Mouse (Mus musculus) intestine, embryonic 16.5 days (tissue): ENCODE results near the gene Tenm3. TPM values are rescaled to one million over a fixed set of nuclear protein-coding genes. Genes with fewer than 3 reads are reported as not detected.

Experiments used
- ATAC-seq: fragments of 200-750 bp; cut with Nextera tagmentation; 2 replicates; pipeline ENCODE4 v1.8.0; 2017; ENCODE audit warnings: moderate TSS enrichment, moderate library complexity
- H3K27ac ChIP-seq: fragments of 300-500 bp; sonication (generic); 2 replicates; pipeline ENCODE4 v1.5.1; 2014; ENCODE audit warnings: mild to moderate bottlenecking, low read length
- H3K27me3 ChIP-seq: fragments of 300-500 bp; sonication (generic); replicated peaks from 2 replicates; pipeline ENCODE4 v1.6.1; 2014; ENCODE audit warnings: low read length, control low read depth, mixed read lengths; ENCODE audit not compliant: control insufficient read depth, insufficient read depth
- H3K36me3 ChIP-seq: fragments of 300-500 bp; sonication (generic); 2 replicates; pipeline ENCODE4 v1.6.1; 2014; ENCODE audit warnings: low read length, control low read depth; ENCODE audit not compliant: control insufficient read depth, insufficient read depth
- H3K4me1 ChIP-seq: fragments of 300-500 bp; sonication (generic); 2 replicates; pipeline ENCODE4 v1.6.1; 2014; ENCODE audit warnings: low read length, control low read depth, mixed read lengths; ENCODE audit not compliant: control insufficient read depth, insufficient read depth
- H3K4me2 ChIP-seq: fragments of 300-500 bp; sonication (generic); 2 replicates; pipeline ENCODE4 v1.6.1; 2014; ENCODE audit warnings: low read depth, low read length, control low read depth
- H3K4me3 ChIP-seq: fragments of 300-500 bp; sonication (generic); 2 replicates; pipeline ENCODE4 v1.5.1; 2014; ENCODE audit warnings: mild to moderate bottlenecking, low read length
- H3K9ac ChIP-seq: fragments of 300-500 bp; sonication (generic); 2 replicates; pipeline ENCODE4 v1.6.1; 2014; ENCODE audit warnings: low read depth, low read length
- H3K9me3 ChIP-seq: fragments of 300-500 bp; sonication (generic); 2 replicates; pipeline ENCODE4 v1.6.1; 2016; ENCODE audit warnings: low read length, control low read depth; ENCODE audit not compliant: control insufficient read depth
- WGBS: fragments of 180-500 bp; shearing (Covaris S2); extraction: QIAGEN DNeasy Blood & Tissue Kit; methylation state at CpG from one replicate; pipeline ENCODE4 v1.1.7; 2014; 5-methylcytosine and 5-hydroxymethylcytosine counted together
- polyA plus RNA-seq: library from polyadenylated mRNA; unstranded; fragments of >200 nt; fragmentation: Nextera tagmentation; extraction: Ambion mirVana; gene quantifications from 2 replicates; pipeline ENCODE4 v1.2.1, GENCODE M21; 2015

Tenm3 gene
- polyA plus RNA-seq, 1 experiment from 2014 or later: 11.3 TPM

GRCm38 (mm10) chr8:48740147-48740881 is 103.4 kb downstream of the Tenm3 start:
- H3K9me3 ChIP-seq: no peaks in the 10 kb centered on the region
- no peak overlapping the region for H3K9ac ChIP-seq
- no peaks in the 10 kb centered on the region for H3K27me3 ChIP-seq
- peak overlapping the region; percentile 21 for H3K4me3 ChIP-seq
- H3K27ac ChIP-seq: no peak overlapping the region
- no peaks in the 10 kb centered on the region for H3K36me3 ChIP-seq
- ATAC-seq: no peak
- WGBS: 50% methylated on average over 23 of the region's 23 CpGs
- H3K4me1 ChIP-seq: peaks cover 7% of the 10 kb centered on the region
- peak overlapping the region; percentile 51 for H3K4me2 ChIP-seq

- no peak overlapping the region for H3K9ac ChIP-seq
- no peaks in the 10 kb centered on the region for H3K4me1 ChIP-seq
- WGBS: 70% methylated on average over 10 of the region's 10 CpGs
- H3K4me2 ChIP-seq: no peak overlapping the region
- no peak for ATAC-seq
- H3K4me3 ChIP-seq: no peak overlapping the region
- H3K27me3 ChIP-seq: no peaks in the 10 kb centered on the region
- no peak overlapping the region for H3K27ac ChIP-seq
- H3K36me3 ChIP-seq: no peaks in the 10 kb centered on the region
- H3K9me3 ChIP-seq: no peaks in the 10 kb centered on the region
Observed at GRCm38 (mm10) chr8:48733731-48734130, 110.0 kb downstream of the Tenm3 start.

GRCm38 (mm10) chr8:48733057-48733456 is 110.7 kb downstream of the Tenm3 start:
- no peak overlapping the region for H3K27ac ChIP-seq
- no peaks in the 10 kb centered on the region for H3K9me3 ChIP-seq
- no peaks in the 10 kb centered on the region for H3K4me1 ChIP-seq
- ATAC-seq: peak; percentile 44; the same call in 1 of the 2 replicates
- WGBS: 50% methylated on average over 4 of the region's 4 CpGs
- H3K36me3 ChIP-seq: no peaks in the 10 kb centered on the region
- no peak overlapping the region for H3K4me2 ChIP-seq
- no peaks in the 10 kb centered on the region for H3K27me3 ChIP-seq
- no peak overlapping the region for H3K4me3 ChIP-seq
- H3K9ac ChIP-seq: no peak overlapping the region

- no peaks in the 10 kb centered on the region for H3K4me1 ChIP-seq
- ATAC-seq: no peak
- no peak overlapping the region for H3K4me3 ChIP-seq
- H3K36me3 ChIP-seq: no peaks in the 10 kb centered on the region
- H3K4me2 ChIP-seq: no peak overlapping the region
- no peak overlapping the region for H3K9ac ChIP-seq
- no peaks in the 10 kb centered on the region for H3K27me3 ChIP-seq
- no peaks in the 10 kb centered on the region for H3K9me3 ChIP-seq
- 63% methylated on average over 6 of the region's 6 CpGs for WGBS
- H3K27ac ChIP-seq: no peak overlapping the region
Observed at GRCm38 (mm10) chr8:48730701-48731100, 113.0 kb downstream of the Tenm3 start.

- no peaks in the 10 kb centered on the region for H3K27me3 ChIP-seq
- H3K4me3 ChIP-seq: no peak overlapping the region
- H3K36me3 ChIP-seq: no peaks in the 10 kb centered on the region
- no peak overlapping the region for H3K27ac ChIP-seq
- H3K9me3 ChIP-seq: no peaks in the 10 kb centered on the region
- 89% methylated on average over 21 of the region's 21 CpGs for WGBS
- no peak overlapping the region for H3K4me2 ChIP-seq
- no peak overlapping the region for H3K9ac ChIP-seq
- no peaks in the 10 kb centered on the region for H3K4me1 ChIP-seq
- ATAC-seq: no peak
Observed at GRCm38 (mm10) chr8:48728833-48729690, 114.7 kb downstream of the Tenm3 start.

GRCm38 (mm10) chr8:48728006-48728405 is 115.7 kb downstream of the Tenm3 start:
- Histone ChIP-seq H3K9me3 (no peaks in the 10 kb centered on the region), H3K4me1 (no peaks in the 10 kb centered on the region), H3K4me3 (no peak overlapping the region), H3K9ac (no peak overlapping the region), H3K27ac (no peak overlapping the region), H3K4me2 (no peak overlapping the region), H3K36me3 (no peaks in the 10 kb centered on the region), H3K27me3 (no peaks in the 10 kb centered on the region)
- 98% methylated on average over 6 of the region's 6 CpGs for WGBS
- ATAC-seq: no peak

GRCm38 (mm10) chr8:48722744-48723143 is 121.0 kb downstream of the Tenm3 start:
- H3K36me3 ChIP-seq: no peaks in the 10 kb centered on the region
- no peak overlapping the region for H3K4me3 ChIP-seq
- no peaks in the 10 kb centered on the region for H3K27me3 ChIP-seq
- no peak overlapping the region for H3K27ac ChIP-seq
- no peak for ATAC-seq
- 73% methylated on average over 14 of the region's 14 CpGs for WGBS
- no peaks in the 10 kb centered on the region for H3K4me1 ChIP-seq
- no peaks in the 10 kb centered on the region for H3K9me3 ChIP-seq
- no peak overlapping the region for H3K9ac ChIP-seq
- no peak overlapping the region for H3K4me2 ChIP-seq

GRCm38 (mm10) chr8:48722318-48722717 is 121.4 kb downstream of the Tenm3 start:
- 90% methylated on average over 7 of the region's 7 CpGs for WGBS

GRCm38 (mm10) chr8:48721376-48721775 is 122.4 kb downstream of the Tenm3 start:
- Histone ChIP-seq H3K9ac (no peak overlapping the region), H3K36me3 (no peaks in the 10 kb centered on the region), H3K9me3 (no peaks in the 10 kb centered on the region), H3K27ac (no peak overlapping the region), H3K27me3 (no peaks in the 10 kb centered on the region), H3K4me2 (no peak overlapping the region), H3K4me1 (no peaks in the 10 kb centered on the region), H3K4me3 (no peak overlapping the region)
- 96% methylated on average over 12 of the region's 12 CpGs for WGBS
- ATAC-seq: no peak

More at GRCm38 (mm10) chr8:48722318-48722717, 121.4 kb downstream of the Tenm3 start:
- no peak overlapping the region for H3K4me3 ChIP-seq
- no peaks in the 10 kb centered on the region for H3K27me3 ChIP-seq
- no peak for ATAC-seq
- no peaks in the 10 kb centered on the region for H3K4me1 ChIP-seq
- H3K27ac ChIP-seq: no peak overlapping the region
- H3K9ac ChIP-seq: no peak overlapping the region
- H3K4me2 ChIP-seq: no peak overlapping the region
- H3K9me3 ChIP-seq: no peaks in the 10 kb centered on the region
- H3K36me3 ChIP-seq: no peaks in the 10 kb centered on the region
